Mouse (Mus musculus) liver, embryonic 11.5 days (tissue): ENCODE measurements at regions not wholly inside any gene's neighbourhood (a gene's known extent, or its start where the extent isn't known, plus 50 kb on each side); places are given as distances from the start of the nearest gene placed in this dataset.

ENCODE experiments used
- ATAC-seq: fragments of 200-750 bp; cut with Nextera tagmentation; replicated peaks from 2 replicates; pipeline ENCODE4 v1.8.0; 2017; ENCODE audit warnings: moderate number of reproducible peaks, mild to moderate bottlenecking, moderate TSS enrichment, moderate library complexity; ENCODE audit not compliant: low FRiP score
- DNase-seq: peaks from one replicate; pipeline ENCODE4 v3.0.0-alpha.2; 2017; ENCODE audit warnings: low spot score
- H3K27ac ChIP-seq: fragments of 300-500 bp; sonication (generic); 2 replicates; pipeline ENCODE4 v1.5.1; 2014; ENCODE audit warnings: mild to moderate bottlenecking, low read depth, low read length, control low read depth
- H3K27me3 ChIP-seq: fragments of 300-500 bp; sonication (generic); replicated peaks from 2 replicates; pipeline ENCODE4 v1.6.1; 2014; ENCODE audit warnings: low read length, mixed read lengths; ENCODE audit not compliant: control insufficient read depth, insufficient read depth
- H3K36me3 ChIP-seq: fragments of 300-500 bp; sonication (generic); 2 replicates; pipeline ENCODE4 v1.6.1; 2014; ENCODE audit warnings: mild to moderate bottlenecking, low read length, moderate library complexity, mixed read lengths; ENCODE audit not compliant: control insufficient read depth, insufficient read depth
- H3K4me1 ChIP-seq: fragments of 300-500 bp; sonication (generic); replicated peaks from 2 replicates; pipeline ENCODE4 v1.6.1; 2014; ENCODE audit warnings: low read length, mixed read lengths; ENCODE audit not compliant: control insufficient read depth, insufficient read depth
- H3K4me2 ChIP-seq: fragments of 300-500 bp; sonication (generic); 2 replicates; pipeline ENCODE4 v1.6.1; 2014; ENCODE audit warnings: mild to moderate bottlenecking, control low read depth, moderate library complexity
- H3K4me3 ChIP-seq: fragments of 300-500 bp; sonication (generic); 2 replicates; pipeline ENCODE4 v1.5.1; 2014; ENCODE audit warnings: low read depth, low read length, control low read depth
- H3K9ac ChIP-seq: fragments of 300-500 bp; sonication (generic); 2 replicates; pipeline ENCODE4 v1.6.1; 2014; ENCODE audit warnings: low read depth, low read length, control low read depth
- H3K9me3 ChIP-seq: fragments of 300-500 bp; sonication (generic); 2 replicates; pipeline ENCODE4 v1.6.1; 2016; ENCODE audit warnings: low read length, inconsistent platforms, mixed read lengths; ENCODE audit not compliant: control insufficient read depth
- WGBS: fragments of 180-500 bp; shearing (Covaris S2); extraction: QIAGEN DNeasy Blood & Tissue Kit; methylation state at CpG from one replicate; pipeline ENCODE4 v1.1.7; 2014; 5-methylcytosine and 5-hydroxymethylcytosine counted together

- DNase-seq (no peak), ATAC-seq (no peak)
- H3K27me3 ChIP-seq: no peaks in the 10 kb centered on the region
- no peaks in the 10 kb centered on the region for H3K36me3 ChIP-seq
- 61% methylated on average over 5 of the region's 5 CpGs for WGBS
- no peak overlapping the region for H3K4me3 ChIP-seq
- no peaks in the 10 kb centered on the region for H3K9me3 ChIP-seq
- no peaks in the 10 kb centered on the region for H3K4me1 ChIP-seq
- H3K4me2 ChIP-seq: no peak overlapping the region
- no peak overlapping the region for H3K9ac ChIP-seq
- H3K27ac ChIP-seq: no peak overlapping the region
These were observed 80.8 kb downstream of the Tmem17 start for GRCm38 (mm10) chr11:22592706-22593105.

DNA sequence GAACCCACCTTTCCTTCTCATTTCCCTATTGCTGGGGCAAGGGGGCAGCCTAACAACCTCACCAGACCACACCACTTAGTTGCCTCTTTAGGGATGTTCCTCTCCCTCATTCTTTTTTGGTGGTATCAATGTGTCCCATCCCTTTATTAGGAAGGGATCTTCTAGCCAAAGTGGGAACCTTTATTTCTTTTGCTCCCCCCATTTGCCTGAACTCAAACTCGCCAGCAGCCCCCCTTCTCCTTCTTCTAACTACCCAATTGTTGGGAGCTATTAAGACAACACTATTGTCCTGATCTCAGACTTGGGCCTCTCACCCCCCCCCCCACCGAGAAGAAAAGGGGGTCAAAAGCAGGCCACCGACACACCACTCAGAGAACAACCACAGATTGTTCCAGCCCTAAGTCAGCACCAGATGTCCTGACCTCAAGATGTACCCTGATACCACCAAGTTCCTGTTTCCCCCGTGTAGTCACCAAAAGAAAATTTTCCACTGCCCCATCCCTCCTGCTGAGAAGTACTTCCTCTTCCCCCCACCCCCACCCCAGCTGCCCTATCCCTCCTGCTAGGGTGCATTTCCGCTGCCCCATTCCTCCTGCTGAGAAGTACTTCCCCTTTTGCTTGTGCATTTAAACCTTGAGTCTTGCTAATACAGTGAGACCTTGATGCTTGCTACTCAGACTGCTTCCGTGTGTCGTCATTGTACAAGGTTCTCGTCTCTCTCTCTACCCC, 84.4 kb downstream of the Tmem17 start:
- no peaks in the 10 kb centered on the region for H3K36me3 ChIP-seq
- no peak overlapping the region for H3K4me2 ChIP-seq
- H3K27me3 ChIP-seq: no peaks in the 10 kb centered on the region
- H3K9ac ChIP-seq: no peak overlapping the region
- no peaks in the 10 kb centered on the region for H3K4me1 ChIP-seq
- DNase-seq (no peak), ATAC-seq (no peak)
- no peaks in the 10 kb centered on the region for H3K9me3 ChIP-seq
- H3K4me3 ChIP-seq: no peak overlapping the region
- WGBS: 77% methylated on average over 8 of the region's 8 CpGs
- H3K27ac ChIP-seq: no peak overlapping the region

DNA sequence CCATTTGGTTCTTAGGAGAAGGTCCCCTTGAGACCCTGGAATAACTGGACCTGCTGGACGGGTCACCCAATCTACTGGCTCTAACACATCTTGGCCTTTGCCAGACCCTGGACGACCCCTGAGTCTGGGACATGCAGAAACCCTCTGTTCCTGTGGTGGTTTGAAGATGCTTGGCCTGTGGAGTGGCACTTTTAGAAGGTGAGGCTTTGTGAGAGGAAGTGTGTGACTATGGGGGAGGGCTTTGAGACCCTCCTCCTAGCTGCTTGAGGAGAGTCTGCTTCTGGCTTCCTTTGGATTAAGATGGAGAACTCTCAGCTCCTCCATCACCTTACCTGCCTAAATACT, 84.9 kb downstream of the Tmem17 start:
- 85% methylated on average over 2 of the region's 2 CpGs for WGBS
- DNase-seq (no peak), ATAC-seq (no peak)
- no peak overlapping the region for H3K4me3 ChIP-seq
- no peak overlapping the region for H3K27ac ChIP-seq
- H3K4me2 ChIP-seq: no peak overlapping the region
- H3K27me3 ChIP-seq: no peaks in the 10 kb centered on the region
- H3K4me1 ChIP-seq: no peaks in the 10 kb centered on the region
- no peaks in the 10 kb centered on the region for H3K36me3 ChIP-seq
- no peaks in the 10 kb centered on the region for H3K9me3 ChIP-seq
- no peak overlapping the region for H3K9ac ChIP-seq

DNA sequence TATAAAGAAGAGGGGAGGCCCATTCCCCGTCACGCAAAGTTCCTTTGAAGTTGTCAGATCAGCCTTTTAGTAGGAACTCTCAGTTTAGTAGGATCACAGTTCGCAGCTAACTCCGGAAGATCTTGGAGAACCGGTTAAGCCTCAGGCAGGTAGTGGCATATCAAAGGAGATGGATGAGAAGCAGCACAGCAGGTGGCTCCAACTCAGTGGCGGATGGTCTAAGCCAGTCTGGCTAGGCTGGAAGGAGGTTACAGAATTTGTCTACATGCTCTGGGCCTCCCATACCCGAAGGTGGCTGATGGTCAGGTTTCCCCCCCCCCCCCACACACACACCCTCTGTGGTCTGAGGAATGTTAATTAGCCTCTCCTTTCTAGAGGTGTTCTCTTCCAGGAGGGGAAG, 88.5 kb downstream of the Tmem17 start:
- no peak for DNase-seq
- Histone ChIP-seq H3K4me3 (no peak overlapping the region), H3K27ac (no peak overlapping the region), H3K9me3 (no peaks in the 10 kb centered on the region), H3K4me1 (no peaks in the 10 kb centered on the region; the same call in 1 of the 2 replicates), H3K27me3 (no peaks in the 10 kb centered on the region), H3K36me3 (no peaks in the 10 kb centered on the region), H3K9ac (no peak overlapping the region), H3K4me2 (no peak overlapping the region)
- 59% methylated on average over 7 of the region's 7 CpGs for WGBS
- no peak for ATAC-seq

GRCm38 (mm10) chr11:22601977-22602376, 90.1 kb downstream of the Tmem17 start:
- DNase-seq: no peak
- Histone ChIP-seq H3K9me3 (no peaks in the 10 kb centered on the region), H3K27ac (no peak overlapping the region), H3K27me3 (no peaks in the 10 kb centered on the region), H3K9ac (no peak overlapping the region), H3K4me3 (no peak overlapping the region), H3K4me2 (no peak overlapping the region), H3K36me3 (no peaks in the 10 kb centered on the region), H3K4me1 (no peaks in the 10 kb centered on the region; the same call in 1 of the 2 replicates)
- WGBS: 29% methylated on average over 3 of the region's 3 CpGs
- no peak for ATAC-seq

DNA sequence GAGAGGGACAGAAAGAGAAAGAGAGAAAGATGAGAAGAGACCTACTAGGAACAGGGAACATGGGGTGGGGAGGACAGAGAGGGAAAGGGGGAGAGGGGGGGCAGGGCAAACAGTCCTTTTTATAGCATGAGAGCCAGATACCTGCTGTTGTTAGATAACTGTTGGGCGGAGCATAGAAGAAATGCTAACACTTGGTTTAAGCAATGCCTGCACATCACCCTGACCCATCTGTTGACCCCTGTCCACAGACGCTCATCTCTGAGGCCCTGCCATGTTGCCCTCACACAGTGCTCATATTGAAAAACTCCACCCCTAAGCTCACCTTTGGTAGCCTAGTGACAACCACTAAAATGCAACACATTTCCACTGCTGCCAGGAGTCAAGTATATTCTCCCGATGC, 90.7 kb downstream of the Tmem17 start:
- no peaks in the 10 kb centered on the region for H3K27me3 ChIP-seq
- H3K4me1 ChIP-seq: no peaks in the 10 kb centered on the region; the same call in 1 of the 2 replicates
- no peaks in the 10 kb centered on the region for H3K9me3 ChIP-seq
- H3K36me3 ChIP-seq: no peaks in the 10 kb centered on the region
- no peak overlapping the region for H3K9ac ChIP-seq
- H3K27ac ChIP-seq: no peak overlapping the region
- 57% methylated on average over 3 of the region's 3 CpGs for WGBS
- ATAC-seq: peak; percentile 77
- no peak overlapping the region for H3K4me3 ChIP-seq
- DNase-seq: no peak
- no peak overlapping the region for H3K4me2 ChIP-seq

DNA sequence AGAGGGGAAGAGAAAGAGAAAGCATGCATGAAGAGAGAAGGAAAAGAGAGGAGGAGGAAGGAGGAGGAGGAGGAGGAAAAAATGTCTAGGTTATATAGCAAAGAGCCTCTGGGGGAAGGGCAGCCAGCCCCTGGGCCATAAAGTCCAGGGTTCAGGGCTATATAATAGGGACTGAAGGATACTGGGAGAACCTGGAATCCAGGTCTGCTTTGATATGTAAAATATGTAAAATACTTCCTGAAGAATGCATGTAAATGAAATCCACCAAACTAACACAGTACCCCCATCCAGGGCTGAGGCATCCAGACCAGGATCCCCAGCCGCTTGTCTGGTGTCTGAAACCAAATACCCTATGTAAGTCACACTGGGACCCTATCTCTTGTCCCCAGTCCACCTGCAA, 91.5 kb downstream of the Tmem17 start:
- Histone ChIP-seq H3K9me3 (no peaks in the 10 kb centered on the region), H3K4me3 (no peak overlapping the region), H3K27ac (no peak overlapping the region), H3K9ac (no peak overlapping the region), H3K4me1 (no peaks in the 10 kb centered on the region; the same call in 1 of the 2 replicates), H3K36me3 (no peaks in the 10 kb centered on the region), H3K4me2 (no peak overlapping the region), H3K27me3 (no peaks in the 10 kb centered on the region)
- no peak for ATAC-seq
- DNase-seq: no peak
- WGBS: 85% methylated on average over 1 of the region's 1 CpGs

DNA sequence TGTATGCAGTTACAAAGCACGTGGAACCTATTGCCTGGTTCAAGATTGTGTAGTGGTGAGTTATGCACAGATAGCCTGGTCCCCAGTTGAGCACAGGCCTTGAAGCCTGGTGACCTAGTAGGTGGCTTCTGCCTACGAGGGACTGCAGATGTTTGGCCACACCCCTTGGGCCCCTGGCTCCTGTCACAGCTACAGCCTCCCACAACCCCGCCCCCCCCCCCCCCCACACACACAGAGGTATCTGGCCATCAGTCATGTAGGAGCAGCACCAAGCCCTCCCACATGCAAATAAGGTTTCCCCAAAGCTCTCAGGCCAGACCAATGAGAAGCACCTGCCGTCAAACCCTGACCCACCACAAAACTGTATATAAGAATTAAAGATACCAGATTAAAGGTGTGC, 94.5 kb downstream of the Tmem17 start:
- Histone ChIP-seq H3K4me1 (peaks cover 3% of the 10 kb centered on the region; the same call in 1 of the 2 replicates), H3K36me3 (no peaks in the 10 kb centered on the region), H3K4me2 (no peak overlapping the region), H3K9me3 (no peaks in the 10 kb centered on the region), H3K4me3 (no peak overlapping the region), H3K27me3 (no peaks in the 10 kb centered on the region), H3K27ac (no peak overlapping the region), H3K9ac (no peak overlapping the region)
- ATAC-seq (peak; percentile 51), DNase-seq (no peak)
- 46% methylated on average over 4 of the region's 4 CpGs for WGBS

DNA sequence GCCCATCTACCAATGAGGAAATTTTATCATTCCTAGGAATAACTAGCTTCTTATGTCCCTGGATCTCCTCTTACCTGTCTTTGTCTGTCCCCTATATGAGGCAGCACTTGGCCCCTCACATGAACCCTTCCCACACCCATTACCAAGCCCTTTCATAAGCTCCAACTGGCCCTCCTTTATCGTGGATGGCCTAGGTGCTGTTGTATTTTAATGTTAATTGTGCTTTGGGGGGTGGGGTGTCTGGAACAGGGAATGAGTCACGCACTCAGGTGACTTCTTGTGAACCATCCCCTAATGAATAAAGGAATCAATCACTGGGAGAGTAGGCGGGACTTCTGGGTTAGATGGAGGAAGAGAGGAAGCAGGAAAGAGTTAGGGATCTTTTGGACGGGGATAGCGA, 95.8 kb downstream of the Tmem17 start:
- ATAC-seq (no peak), DNase-seq (no peak)
- 74% methylated on average over 5 of the region's 5 CpGs for WGBS
- Histone ChIP-seq H3K4me1 (0 out of 2 replicates have a peak, but pooled peaks cover 3% of the 10 kb centered on the region), H3K27ac (no peak overlapping the region), H3K4me3 (no peak overlapping the region), H3K27me3 (no peaks in the 10 kb centered on the region), H3K9ac (no peak overlapping the region), H3K36me3 (no peaks in the 10 kb centered on the region), H3K9me3 (no peaks in the 10 kb centered on the region), H3K4me2 (no peak overlapping the region)
